Mouse (Mus musculus) lung, adult 2 months (tissue): ENCODE measurements at regions not wholly inside any gene's neighbourhood (a gene's known extent, or its start where the extent isn't known, plus 50 kb on each side); places are given as distances from the start of the nearest gene placed in this dataset.

Experiments
- CTCF ChIP-seq: fragments of 200-500 bp; IDR thresholded peaks from 2 replicates; pipeline ENCODE4 v1.5.1; 2011; ENCODE audit warnings: mild to moderate bottlenecking, low read length, control low read depth; ENCODE audit not compliant: insufficient read depth
- POLR2A ChIP-seq: fragments of 200-500 bp; IDR thresholded peaks from 2 replicates; pipeline ENCODE4 v1.6.1; 2011; ENCODE audit warnings: low read depth, mild to moderate bottlenecking, control low read depth, low read length, borderline replicate concordance; ENCODE audit errors: extremely low read depth

- no peak for TF ChIP-seq POLR2A
- no peak for TF ChIP-seq CTCF
Observed at GRCm38 (mm10) chr12:15562826-15563225, 253.9 kb downstream of the Trib2 start.
